Mouse (Mus musculus): ENCODE measurements around the gene Zfp750. TPM values are rescaled to one million over a fixed set of nuclear protein-coding genes. Genes with fewer than 3 reads are reported as not detected.

Gene Zfp750
- total and polyA plus RNA-seq, 3 experiments = 0.06 to 0.08 TPM; not detected in 1

- no peaks in the 10 kb centered on the region for H3K79me2 ChIP-seq (ENCODE audit: control insufficient read depth, insufficient read depth, low read length, poor library complexity)
- TF ChIP-seq UBTF (IDR thresholded peaks at IDR 0.05; ENCODE audit: borderline replicate concordance, insufficient read depth, low read depth, low read length) (no peak), ETS1 (IDR thresholded peaks at IDR 0.05; ENCODE audit: low read depth, low read length) (peak; percentile 77), GATA1 (IDR thresholded peaks at IDR 0.05; ENCODE audit: low read depth, low read length) (peak; percentile 53), JUND (IDR thresholded peaks at IDR 0.05; ENCODE audit: low read depth, low read length) (no peak), MAFK (IDR thresholded peaks at IDR 0.05; ENCODE audit: borderline replicate concordance, low read depth, low read length) (no peak), SIN3A (IDR thresholded peaks at IDR 0.05; ENCODE audit: low read length) (peak; percentile 63), MAX (IDR thresholded peaks at IDR 0.05; ENCODE audit: low read length) (peak; percentile 16; the same call in 1 of the 2 replicates), ZC3H11A (IDR thresholded peaks at IDR 0.05; ENCODE audit: low read depth, low read length) (no peak), NRF1 (IDR thresholded peaks at IDR 0.05; ENCODE audit: insufficient read depth, low read depth, low read length, poor library complexity, severe bottlenecking) (no peak), ZMIZ1 (IDR thresholded peaks at IDR 0.05; ENCODE audit: low read depth, low read length) (no peak), KAT2A (conservative IDR thresholded peaks at IDR 0.05; ENCODE audit: low read depth, low read length) (no peak), BHLHE40 (IDR thresholded peaks at IDR 0.05; ENCODE audit: borderline replicate concordance, low read depth, low read length) (0 out of 2 replicates have a peak, but pooled peaks have one; percentile 20), GABPA (IDR thresholded peaks at IDR 0.05; ENCODE audit: low read depth, low read length) (no peak), ELF1 (IDR thresholded peaks at IDR 0.05; ENCODE audit: low read depth, low read length) (no peak), SMC3 (IDR thresholded peaks at IDR 0.05; ENCODE audit: low read depth, low read length) (no peak), POLR2AphosphoS5 (IDR thresholded peaks at IDR 0.05; ENCODE audit: borderline replicate concordance, low read depth, low read length) (no peak), MAZ (IDR thresholded peaks at IDR 0.05; ENCODE audit: low read depth, low read length) (no peak), MYC (IDR thresholded peaks at IDR 0.05; ENCODE audit: low read depth, low read length) (0 out of 2 replicates have a peak, but pooled peaks have one; percentile 59), CTCF (IDR thresholded peaks at IDR 0.05 in 2 of 3, conservative IDR thresholded peaks at IDR 0.05 in 1 of 3; ENCODE audit: control insufficient read depth in 1 of 3, insufficient read depth in 1 of 3, low read depth in 2 of 3, low read length in 3 of 3, poor library complexity in 1 of 3, severe bottlenecking in 1 of 3) (no peak), MXI1 (IDR thresholded peaks at IDR 0.05; ENCODE audit: low read depth, low read length) (peak; percentile 82), POLR2AphosphoS2 (IDR thresholded peaks at IDR 0.05; ENCODE audit: low read length) (no peak), ZKSCAN1 (IDR thresholded peaks at IDR 0.05; ENCODE audit: low read depth, low read length) (no peak), CHD2 (IDR thresholded peaks at IDR 0.05; ENCODE audit: low read length) (no peak), RAD21 (IDR thresholded peaks at IDR 0.05; ENCODE audit: low read depth, low read length) (no peak), TCF12 (IDR thresholded peaks at IDR 0.05; ENCODE audit: low read depth, low read length) (peak; percentile 58; the same call in 1 of the 2 replicates), MEF2A (IDR thresholded peaks at IDR 0.05; ENCODE audit: extremely low read depth, insufficient replicate concordance, low read depth, low read length, poor library complexity, severe bottlenecking) (no peak), E2F4 (IDR thresholded peaks at IDR 0.05; ENCODE audit: borderline replicate concordance, low read depth, low read length) (no peak), ZNF384 (IDR thresholded peaks at IDR 0.05; ENCODE audit: low read depth, low read length) (no peak), EP300 (IDR thresholded peaks at IDR 0.05; ENCODE audit: low read depth in 1 of 2, low read length in 2 of 2) (peak; percentile 47 to 55), TAL1 (IDR thresholded peaks at IDR 0.05; ENCODE audit: low read length) (peak; percentile 57), TBP (IDR thresholded peaks at IDR 0.05; ENCODE audit: low read depth, low read length) (no peak), USF1 (IDR thresholded peaks at IDR 0.05; ENCODE audit: low read depth, low read length) (no peak), USF2 (IDR thresholded peaks at IDR 0.05; ENCODE audit: borderline replicate concordance in 1 of 2, insufficient read depth in 1 of 2, low read depth in 1 of 2, low read length in 2 of 2) (no peak), CHD1 (IDR thresholded peaks at IDR 0.05; ENCODE audit: low read depth, low read length) (no peak), HCFC1 (IDR thresholded peaks at IDR 0.05; ENCODE audit: low read depth, low read length) (0 out of 2 replicates have a peak, but pooled peaks have one; percentile 9)
Observed at GRCm38 (mm10) chr11:121548996-121549842, 30.1 kb upstream of the Zfp750 start.

More at GRCm38 (mm10) chr11:121548996-121549842, 30.1 kb upstream of the Zfp750 start:
- Histone ChIP-seq H3K27me3 (ENCODE audit: control insufficient read depth in 1 of 2, insufficient read depth in 2 of 2, low read length in 2 of 2) (no peaks in the 10 kb centered on the region), H3K4me1 (ENCODE audit: control insufficient read depth in 1 of 2, insufficient read depth in 2 of 2, low read length in 2 of 2) (peaks cover 38 to 44% of the 10 kb centered on the region in 2 experiments), H3K9ac (ENCODE audit: control insufficient read depth, low read depth, low read length, poor library complexity, severe bottlenecking) (no peak overlapping the region), H3K36me3 (ENCODE audit: control insufficient read depth in 1 of 2, insufficient read depth in 2 of 2, low read length in 2 of 2) (peaks cover 2 to 30% of the 10 kb centered on the region in 2 experiments; a peak in 2 of 4 replicates), H3K27ac (ENCODE audit: control insufficient read depth, low read depth, low read length) (peak overlapping the region; percentile 11; the same call in 1 of the 2 replicates), H3K4me3 (ENCODE audit: control insufficient read depth in 1 of 2, insufficient read depth in 1 of 2, low read depth in 2 of 2, low read length in 2 of 2) (peak overlapping the region in 1 of 2 experiments; percentile 30; a peak in 1 of 4 replicates), H3K9me3 (replicated peaks; ENCODE audit: insufficient read depth, low read length) (no peaks in the 10 kb centered on the region)
- DNase-seq (ENCODE audit: low read depth, low spot score) = peak; percentile 80
